Mouse (Mus musculus) lung, embryonic 16.5 days (tissue): ENCODE measurements around the gene Atp1a2. TPM values are rescaled to one million over a fixed set of nuclear protein-coding genes. Genes with fewer than 3 reads are reported as not detected.
A peak's percentile ranks its signal among the peaks of the same experiment; 100 is the strongest.

Source experiments
- ATAC-seq: fragments of 200-750 bp; cut with Nextera tagmentation; 2 replicates; pipeline ENCODE4 v1.8.0; 2017; ENCODE audit warnings: low read depth, mild to moderate bottlenecking, moderate library complexity
- H3K27ac ChIP-seq: fragments of 300-500 bp; sonication (generic); 2 replicates; pipeline ENCODE4 v1.5.1; 2014; ENCODE audit warnings: mild to moderate bottlenecking, control low read depth, low read length
- H3K27me3 ChIP-seq: fragments of 300-500 bp; sonication (generic); 2 replicates; pipeline ENCODE4 v1.6.1; 2014; ENCODE audit warnings: low read depth, low read length, mixed read lengths; ENCODE audit not compliant: control insufficient read depth, insufficient read depth
- H3K36me3 ChIP-seq: fragments of 300-500 bp; sonication (generic); 2 replicates; pipeline ENCODE4 v1.6.1; 2014; ENCODE audit warnings: low read length; ENCODE audit not compliant: control insufficient read depth, insufficient read depth
- H3K4me1 ChIP-seq: fragments of 300-500 bp; sonication (generic); replicated peaks from 2 replicates; pipeline ENCODE4 v1.6.1; 2014; ENCODE audit warnings: low read length, mixed read lengths; ENCODE audit not compliant: control insufficient read depth, insufficient read depth
- H3K4me2 ChIP-seq: fragments of 300-500 bp; sonication (generic); 2 replicates; pipeline ENCODE4 v1.6.1; 2014; ENCODE audit warnings: low read depth, low read length, control low read depth
- H3K4me3 ChIP-seq: fragments of 300-500 bp; sonication (generic); 2 replicates; pipeline ENCODE4 v1.5.1; 2014; ENCODE audit warnings: mild to moderate bottlenecking, low read length, control low read depth
- H3K9ac ChIP-seq: fragments of 300-500 bp; sonication (generic); 2 replicates; pipeline ENCODE4 v1.6.1; 2014; ENCODE audit warnings: low read length, control low read depth
- H3K9me3 ChIP-seq: fragments of 300-500 bp; sonication (generic); 2 replicates; pipeline ENCODE4 v1.6.1; 2016; ENCODE audit warnings: low read length; ENCODE audit not compliant: control insufficient read depth
- WGBS: fragments of 180-500 bp; shearing (Covaris S2); extraction: QIAGEN DNeasy Blood & Tissue Kit; methylation state at CpG from one replicate; pipeline ENCODE4 v1.1.7; 2014; 5-methylcytosine and 5-hydroxymethylcytosine counted together
- polyA plus RNA-seq: library from polyadenylated mRNA; unstranded; fragments of >200 nt; fragmentation: Nextera tagmentation; extraction: Ambion mirVana; gene quantifications from 2 replicates; pipeline ENCODE4 v1.2.1, GENCODE M21; 2015

The Atp1a2 gene
- polyA plus RNA-seq, 1 experiment from 2014 or later: 6.2 TPM

DNA sequence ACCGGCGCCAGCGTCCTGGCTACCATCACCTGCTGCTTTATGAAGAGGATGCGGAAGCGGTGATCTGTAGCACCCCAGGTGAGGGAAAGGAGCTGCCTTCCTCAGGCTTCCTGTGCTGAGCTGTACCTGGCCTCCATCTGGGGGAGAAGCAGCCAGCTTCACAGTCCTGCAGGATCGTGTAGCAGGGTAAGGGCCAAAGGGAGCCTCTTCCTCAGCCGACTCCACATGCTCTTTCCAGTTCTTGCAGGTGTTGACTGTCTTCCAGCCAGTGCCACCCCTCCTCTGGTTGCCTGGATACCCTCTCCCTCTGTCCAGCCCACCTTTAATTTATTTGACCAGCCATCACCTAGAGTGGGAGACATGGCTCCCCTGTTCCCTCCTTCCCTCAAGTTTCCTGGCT is 21.5 kb upstream of the Atp1a2 start:
- no peaks in the 10 kb centered on the region for H3K9me3 ChIP-seq
- ATAC-seq: no peak
- 74% methylated on average over 7 of the region's 7 CpGs for WGBS

DNA sequence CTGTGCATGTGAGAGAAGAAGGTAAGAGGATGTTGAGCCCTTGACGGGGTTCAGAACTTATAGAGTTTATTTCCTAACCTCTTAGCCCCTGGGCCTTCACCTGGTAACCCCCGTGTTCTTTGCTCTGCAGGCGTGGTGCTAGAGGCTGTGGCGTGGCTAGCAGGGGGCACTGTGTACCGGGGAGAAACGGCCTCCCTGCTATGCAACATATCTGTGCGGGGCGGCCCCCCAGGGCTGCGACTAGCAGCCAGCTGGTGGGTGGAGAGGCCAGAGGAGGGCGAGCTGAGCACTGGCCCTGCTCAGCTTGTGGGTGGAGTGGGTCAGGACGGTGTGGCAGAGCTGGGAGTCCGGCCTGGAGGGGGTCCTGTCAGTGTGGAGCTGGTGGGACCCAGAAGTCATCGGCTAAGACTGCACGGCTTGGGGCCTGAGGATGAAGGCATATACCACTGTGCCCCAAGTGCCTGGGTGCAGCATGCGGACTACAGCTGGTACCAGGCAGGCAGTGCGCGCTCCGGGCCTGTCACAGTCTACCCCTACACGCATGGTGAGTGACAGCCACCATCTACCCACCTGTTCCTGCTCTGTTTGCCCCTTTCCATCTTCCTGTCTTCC is 20.7 kb upstream of the Atp1a2 start:
- Histone ChIP-seq H3K27ac (no peak overlapping the region), H3K36me3 (peaks cover 9% of the 10 kb centered on the region), H3K27me3 (no peaks in the 10 kb centered on the region), H3K9me3 (no peaks in the 10 kb centered on the region), H3K4me2 (no peak overlapping the region), H3K9ac (no peak overlapping the region), H3K4me3 (no peak overlapping the region), H3K4me1 (0 out of 2 replicates have a peak, but pooled peaks cover 2% of the 10 kb centered on the region)
- ATAC-seq: no peak
- WGBS: 85% methylated on average over 19 of the region's 19 CpGs

More for the DNA sequence above, 21.5 kb upstream of the Atp1a2 start:
- no peaks in the 10 kb centered on the region for H3K4me1 ChIP-seq
- no peak overlapping the region for H3K4me3 ChIP-seq
- no peak overlapping the region for H3K9ac ChIP-seq
- no peaks in the 10 kb centered on the region for H3K27me3 ChIP-seq
- H3K36me3 ChIP-seq: peaks cover 9% of the 10 kb centered on the region
- H3K4me2 ChIP-seq: no peak overlapping the region
- no peak overlapping the region for H3K27ac ChIP-seq

DNA sequence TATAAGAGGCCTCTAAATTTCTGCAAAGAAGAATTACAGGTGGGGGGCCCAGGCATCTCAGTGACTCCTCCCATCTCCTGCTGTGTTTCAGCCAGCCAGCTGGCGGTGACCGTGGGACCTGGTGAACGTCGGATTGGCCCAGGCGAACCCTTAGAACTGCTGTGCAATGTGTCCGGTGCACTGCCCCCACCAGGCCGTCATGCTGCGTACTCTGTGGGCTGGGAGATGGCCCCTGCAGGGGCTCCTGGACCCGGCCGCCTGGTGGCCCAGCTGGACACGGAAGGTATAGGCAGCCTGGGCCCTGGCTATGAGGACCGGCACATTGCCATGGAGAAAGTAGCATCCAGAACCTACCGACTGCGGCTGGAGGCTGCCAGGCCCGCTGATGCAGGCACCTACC is 20.1 kb upstream of the Atp1a2 start:
- peaks cover 9% of the 10 kb centered on the region for H3K36me3 ChIP-seq
- H3K4me3 ChIP-seq: no peak overlapping the region
- no peaks in the 10 kb centered on the region for H3K9me3 ChIP-seq
- H3K27me3 ChIP-seq: no peaks in the 10 kb centered on the region
- H3K9ac ChIP-seq: no peak overlapping the region
- WGBS: 65% methylated on average over 15 of the region's 15 CpGs
- H3K4me1 ChIP-seq: peaks cover 7% of the 10 kb centered on the region
- no peak overlapping the region for H3K27ac ChIP-seq
- no peak overlapping the region for H3K4me2 ChIP-seq
- no peak for ATAC-seq

DNA sequence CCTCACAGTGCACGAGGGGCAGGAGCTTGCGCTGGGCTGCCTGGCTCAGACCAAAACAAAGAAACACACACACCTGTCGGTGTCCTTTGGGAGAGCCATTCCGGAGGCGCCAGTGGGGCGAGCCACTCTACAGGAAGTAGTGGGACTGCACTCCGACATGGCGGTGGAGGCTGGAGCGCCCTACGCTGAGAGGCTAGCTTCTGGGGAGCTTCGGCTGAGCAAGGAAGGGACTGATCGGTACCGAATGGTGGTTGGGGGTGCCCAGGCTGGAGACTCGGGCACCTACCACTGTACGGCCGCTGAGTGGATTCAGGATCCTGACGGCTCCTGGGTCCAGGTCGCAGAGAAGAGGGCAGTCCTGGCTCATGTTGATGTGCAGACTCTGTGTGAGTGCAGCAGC is 19.6 kb upstream of the Atp1a2 start:
- Histone ChIP-seq H3K4me2 (no peak overlapping the region), H3K4me1 (peaks cover 10% of the 10 kb centered on the region), H3K27ac (no peak overlapping the region), H3K4me3 (no peak overlapping the region), H3K9ac (no peak overlapping the region), H3K9me3 (no peaks in the 10 kb centered on the region), H3K27me3 (no peaks in the 10 kb centered on the region), H3K36me3 (peaks cover 9% of the 10 kb centered on the region)
- ATAC-seq: no peak
- 69% methylated on average over 18 of the region's 18 CpGs for WGBS

DNA sequence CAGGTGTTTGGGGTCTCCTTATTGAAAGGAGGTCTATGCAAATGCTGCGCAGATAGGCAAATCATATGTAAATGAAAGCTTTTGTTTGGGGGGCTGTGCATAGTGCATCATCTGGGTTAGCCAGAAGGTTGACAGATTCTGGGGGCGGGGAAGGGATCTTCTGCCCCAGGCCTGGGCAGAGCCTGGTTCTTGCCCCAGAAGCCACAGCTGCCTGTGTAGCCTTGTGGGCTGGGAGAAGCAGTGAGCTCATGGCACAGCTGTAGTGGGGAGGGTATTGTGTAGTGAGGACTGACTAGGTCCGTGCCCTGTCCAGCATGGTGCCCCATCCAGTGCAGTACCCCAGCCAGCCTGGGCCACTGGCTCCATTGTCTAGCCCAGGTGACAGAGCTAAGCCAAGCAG is 17.0 kb upstream of the Atp1a2 start:
- Histone ChIP-seq H3K9ac (no peak overlapping the region; the same call in 1 of the 2 replicates), H3K4me1 (peaks cover 22% of the 10 kb centered on the region), H3K9me3 (no peaks in the 10 kb centered on the region), H3K36me3 (peaks cover 9% of the 10 kb centered on the region), H3K27ac (no peak overlapping the region), H3K4me2 (no peak overlapping the region), H3K27me3 (no peaks in the 10 kb centered on the region), H3K4me3 (no peak overlapping the region)
- ATAC-seq: no peak
- WGBS: 88% methylated on average over 3 of the region's 3 CpGs

DNA sequence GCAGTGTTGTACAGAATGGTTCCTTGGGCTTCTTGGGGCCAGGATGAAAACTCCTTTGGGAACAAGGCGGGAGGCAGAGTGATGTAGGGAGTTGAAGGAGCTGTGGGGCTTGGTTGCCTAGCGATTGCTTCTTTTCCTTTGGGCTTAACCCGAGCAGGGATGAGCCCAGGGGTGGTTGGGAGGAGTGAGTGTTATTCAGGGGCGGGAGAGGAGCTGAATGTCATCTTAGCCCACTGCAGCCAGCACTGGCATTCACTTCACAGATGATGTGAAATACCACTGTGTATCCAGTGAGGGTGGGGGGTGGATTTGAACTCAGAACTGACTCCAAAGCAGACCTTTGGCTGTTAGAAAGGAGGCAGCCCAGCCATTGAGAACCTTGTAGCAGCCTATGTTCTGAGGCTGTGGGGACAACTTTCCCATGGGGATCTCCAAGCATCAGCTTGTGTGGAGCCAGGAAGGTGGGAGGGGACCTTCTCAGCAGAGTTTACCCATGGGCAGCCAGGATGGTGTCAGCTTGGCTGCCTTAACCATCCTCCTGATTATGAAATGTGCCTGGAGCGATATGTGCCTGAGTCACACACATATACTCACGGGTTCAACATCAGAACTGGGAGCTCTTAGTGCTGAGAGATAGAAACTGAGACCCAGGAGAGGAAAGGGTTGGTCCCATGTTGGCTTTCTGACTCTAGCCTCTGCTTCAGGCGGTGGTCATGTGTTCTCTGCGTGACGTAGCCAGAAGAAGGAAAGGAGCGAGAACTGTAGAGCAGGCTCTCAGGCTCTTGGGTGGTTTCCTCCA is 15.9 kb upstream of the Atp1a2 start:
- Histone ChIP-seq H3K27ac (no peak overlapping the region), H3K9me3 (no peaks in the 10 kb centered on the region), H3K4me3 (no peak overlapping the region), H3K27me3 (no peaks in the 10 kb centered on the region), H3K9ac (no peak overlapping the region), H3K36me3 (peaks cover 6% of the 10 kb centered on the region), H3K4me1 (peaks cover 24% of the 10 kb centered on the region), H3K4me2 (peak overlapping the region; percentile 19; the same call in 1 of the 2 replicates)
- WGBS: 80% methylated on average over 10 of the region's 10 CpGs
- ATAC-seq: no peak

DNA sequence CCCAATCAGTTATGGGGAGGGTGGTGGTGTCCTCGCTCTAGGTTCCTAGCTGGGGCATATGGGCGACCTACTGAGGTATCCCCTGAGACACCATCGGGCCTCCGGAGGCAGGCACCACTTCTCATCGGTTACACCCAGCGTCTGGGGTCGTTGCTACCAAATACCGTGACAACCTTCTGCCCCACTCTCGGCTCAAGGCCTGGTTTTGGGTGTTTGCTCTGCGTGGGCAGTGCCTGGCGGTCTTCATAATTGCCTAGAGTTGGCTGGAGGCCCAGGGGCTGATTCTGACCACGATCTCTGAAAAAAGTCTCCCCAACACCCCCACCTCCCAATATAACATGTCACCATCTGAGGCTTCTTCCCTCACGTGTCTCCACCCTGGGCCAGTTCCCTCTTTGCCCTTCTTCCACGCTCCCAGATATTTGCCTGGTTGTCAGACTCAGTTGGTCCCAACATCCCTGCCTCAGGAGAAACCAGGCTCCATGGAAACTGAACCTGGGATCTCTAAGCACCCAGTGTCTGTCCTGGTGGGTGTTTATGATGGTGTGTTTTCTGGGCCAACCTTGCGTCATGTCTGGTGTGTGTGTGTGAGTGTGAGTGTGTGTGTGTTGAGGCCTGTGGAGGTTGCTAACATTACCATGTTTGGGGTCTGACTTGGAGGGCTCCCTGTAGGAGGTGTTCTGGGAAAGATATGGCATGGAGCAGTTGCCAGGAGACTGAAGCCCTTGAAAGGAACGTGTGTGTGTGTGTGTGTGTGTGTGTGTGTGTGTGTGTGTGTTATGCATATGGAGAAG is 15.1 kb upstream of the Atp1a2 start:
- 13% methylated on average over 16 of the region's 16 CpGs for WGBS
- Histone ChIP-seq H3K27me3 (no peaks in the 10 kb centered on the region), H3K36me3 (peaks cover 1% of the 10 kb centered on the region; the same call in 1 of the 2 replicates), H3K9ac (peak overlapping the region; percentile 78), H3K4me3 (peak overlapping the region; percentile 75), H3K4me2 (peak overlapping the region; percentile 92), H3K4me1 (peaks cover 29% of the 10 kb centered on the region), H3K27ac (no peak overlapping the region), H3K9me3 (no peaks in the 10 kb centered on the region)
- ATAC-seq: no peak; the same call in 1 of the 2 replicates

DNA sequence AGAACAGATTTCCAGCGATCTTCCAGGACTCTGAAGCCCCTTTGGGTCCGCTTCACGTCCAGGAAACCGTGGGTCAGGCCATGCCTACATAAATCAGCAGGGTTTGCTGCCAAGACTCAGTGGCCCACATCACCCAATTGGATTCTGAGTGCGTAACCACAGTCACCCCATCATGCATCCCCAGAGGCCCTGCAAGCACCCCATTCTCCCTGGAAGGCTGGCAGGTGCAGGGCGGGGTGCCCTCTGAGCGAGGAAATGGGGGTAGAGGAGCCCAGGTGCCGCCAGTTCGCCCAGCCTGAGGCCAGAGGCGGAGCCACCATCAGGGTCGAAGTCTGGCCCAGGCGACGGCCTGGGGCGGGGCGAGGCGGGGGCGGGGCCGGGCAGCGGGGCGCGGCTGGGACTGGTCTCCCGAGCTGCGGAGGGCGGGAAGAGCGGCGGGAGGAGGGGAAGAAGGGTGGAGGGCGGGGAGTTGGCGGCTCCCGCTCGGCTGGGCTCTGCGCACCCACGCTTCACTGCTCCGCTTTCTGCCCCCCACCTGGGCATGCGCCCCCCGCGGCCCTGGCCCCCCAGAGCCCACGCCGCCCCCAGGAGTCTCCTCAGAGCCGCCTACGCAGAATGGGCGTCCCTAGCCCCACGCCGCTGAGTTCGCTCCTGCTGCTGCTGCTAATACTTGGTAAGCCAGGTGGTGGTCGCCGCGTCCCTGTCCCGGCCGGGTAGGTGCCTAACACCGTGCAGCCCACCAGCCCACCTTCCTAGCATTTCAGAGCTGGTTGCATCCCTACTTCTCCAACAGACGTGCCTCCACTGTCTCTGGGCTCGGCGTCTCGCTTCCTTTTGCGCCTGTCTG is 14.3 kb upstream of the Atp1a2 start:
- Histone ChIP-seq H3K9me3 (no peaks in the 10 kb centered on the region), H3K27ac (peak overlapping the region; percentile 98), H3K36me3 (no peaks in the 10 kb centered on the region), H3K9ac (peak overlapping the region; percentile 78), H3K4me1 (peaks cover 29% of the 10 kb centered on the region), H3K4me3 (peak overlapping the region; percentile 75), H3K27me3 (no peaks in the 10 kb centered on the region), H3K4me2 (peak overlapping the region; percentile 92)
- ATAC-seq: peak; percentile 87
- WGBS: under 1% methylated on average over 35 of the region's 55 CpGs
